Mouse (Mus musculus): ENCODE results near the gene Mtor.

- no peak for TF ChIP-seq CTCF (conservative IDR thresholded peaks at IDR 0.05; ENCODE audit: insufficient read depth, insufficient read length, low read depth, low read length)
- no peak for TF ChIP-seq POLR2A (IDR thresholded peaks at IDR 0.05; ENCODE audit: low read depth, low read length)
Measured at GRCm38 (mm10) chr4:148530778-148531177, 82.4 kb downstream of the Mtor start.

Measured in kidney, adult 2 months (tissue).